Mouse (Mus musculus): Measurements from ENCODE around the gene Hip1.

GRCm38 (mm10) chr5:135498914-135499313 lies 46.0 kb downstream of the Hip1 start:
- TF ChIP-seq CTCF (IDR thresholded peaks at IDR 0.05; ENCODE audit: control insufficient read depth, insufficient read depth, low read length), result no peak
- no peak for TF ChIP-seq POLR2A (IDR thresholded peaks at IDR 0.05; ENCODE audit: borderline replicate concordance, control insufficient read depth, low read depth, low read length)
